Mouse (Mus musculus) cortical plate, adult 2 months (tissue): ENCODE measurements around the gene 2700081O15Rik. TPM values are rescaled to one million over a fixed set of nuclear protein-coding genes. Genes with fewer than 3 reads are reported as not detected.
A peak's percentile ranks its signal among the peaks of the same experiment; 100 is the strongest.

Experiments
- H3K27ac ChIP-seq: fragments of 200-500 bp; 2 replicates; pipeline ENCODE4 v1.5.1; 2012; ENCODE audit warnings: low read length, control low read depth, inconsistent platforms; ENCODE audit not compliant: insufficient read depth
- H3K4me1 ChIP-seq: fragments of 200-500 bp; 2 replicates; pipeline ENCODE4 v1.6.1; 2011; ENCODE audit warnings: low read length; ENCODE audit not compliant: control insufficient read depth, insufficient read depth
- H3K4me3 ChIP-seq: fragments of 200-500 bp; 2 replicates; pipeline ENCODE4 v1.5.1; 2011; ENCODE audit warnings: mild to moderate bottlenecking, low read length, control low read depth; ENCODE audit not compliant: insufficient read depth
- CTCF ChIP-seq: fragments of 200-500 bp; IDR thresholded peaks from 2 replicates; pipeline ENCODE4 v1.5.1; 2011; ENCODE audit warnings: mild to moderate bottlenecking, control low read depth, low read length; ENCODE audit not compliant: insufficient read depth; ENCODE audit errors: extremely low read depth
- POLR2A ChIP-seq: fragments of 200-500 bp; IDR thresholded peaks from 2 replicates; pipeline ENCODE4 v1.6.1; 2011; ENCODE audit warnings: mild to moderate bottlenecking, low read length, control low read depth; ENCODE audit not compliant: insufficient read depth; ENCODE audit errors: extremely low read depth
- polyA plus RNA-seq: library from polyadenylated mRNA; depleted of rRNA; stranded (reverse); fragments of >200 nt; gene quantifications from 2 replicates; pipeline ENCODE4 v1.2.3, GENCODE M21; 2012

2700081O15Rik gene
- polyA plus RNA-seq, 1 experiment: 26.7 TPM

DNA sequence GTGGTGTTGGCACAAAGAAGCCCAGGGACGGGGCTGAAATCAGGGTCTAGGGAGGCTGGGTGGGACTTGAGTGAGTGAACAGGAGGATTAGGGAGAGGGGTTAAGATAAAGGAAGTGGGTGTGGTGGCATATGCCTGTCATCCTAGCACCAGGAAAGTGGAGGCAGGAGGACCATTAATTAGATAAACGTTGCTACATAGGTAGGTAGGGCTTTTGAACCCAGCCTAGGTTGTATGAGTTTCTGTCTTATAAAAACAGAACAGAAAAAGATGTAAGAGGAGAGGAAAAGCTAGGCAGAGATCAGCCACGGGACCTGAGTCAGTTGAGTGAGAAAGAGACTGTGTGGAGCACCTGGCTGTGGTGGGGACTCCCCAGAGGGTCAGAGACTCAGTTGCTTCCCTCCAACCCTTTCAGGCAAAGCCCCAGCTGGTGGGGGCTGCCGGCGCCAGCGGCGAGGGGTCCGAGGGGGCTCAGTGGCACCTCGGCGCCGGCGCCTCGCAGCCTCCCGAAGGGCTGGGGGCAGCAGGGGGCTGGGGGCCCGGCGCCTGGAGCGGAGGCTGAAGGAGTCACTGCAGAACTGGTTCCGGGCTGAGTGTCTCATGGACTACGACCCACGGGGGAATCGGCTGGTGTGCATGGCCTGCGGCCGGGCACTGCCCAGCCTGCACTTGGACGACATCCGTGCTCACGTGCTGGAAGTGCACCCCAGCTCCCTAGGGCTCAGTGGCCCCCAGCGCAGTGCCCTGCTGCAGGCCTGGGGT is 3.6 kb downstream of the 2700081O15Rik start:
- Histone ChIP-seq H3K4me1 (peaks cover 3% of the 10 kb centered on the region), H3K27ac (no peak overlapping the region)

DNA sequence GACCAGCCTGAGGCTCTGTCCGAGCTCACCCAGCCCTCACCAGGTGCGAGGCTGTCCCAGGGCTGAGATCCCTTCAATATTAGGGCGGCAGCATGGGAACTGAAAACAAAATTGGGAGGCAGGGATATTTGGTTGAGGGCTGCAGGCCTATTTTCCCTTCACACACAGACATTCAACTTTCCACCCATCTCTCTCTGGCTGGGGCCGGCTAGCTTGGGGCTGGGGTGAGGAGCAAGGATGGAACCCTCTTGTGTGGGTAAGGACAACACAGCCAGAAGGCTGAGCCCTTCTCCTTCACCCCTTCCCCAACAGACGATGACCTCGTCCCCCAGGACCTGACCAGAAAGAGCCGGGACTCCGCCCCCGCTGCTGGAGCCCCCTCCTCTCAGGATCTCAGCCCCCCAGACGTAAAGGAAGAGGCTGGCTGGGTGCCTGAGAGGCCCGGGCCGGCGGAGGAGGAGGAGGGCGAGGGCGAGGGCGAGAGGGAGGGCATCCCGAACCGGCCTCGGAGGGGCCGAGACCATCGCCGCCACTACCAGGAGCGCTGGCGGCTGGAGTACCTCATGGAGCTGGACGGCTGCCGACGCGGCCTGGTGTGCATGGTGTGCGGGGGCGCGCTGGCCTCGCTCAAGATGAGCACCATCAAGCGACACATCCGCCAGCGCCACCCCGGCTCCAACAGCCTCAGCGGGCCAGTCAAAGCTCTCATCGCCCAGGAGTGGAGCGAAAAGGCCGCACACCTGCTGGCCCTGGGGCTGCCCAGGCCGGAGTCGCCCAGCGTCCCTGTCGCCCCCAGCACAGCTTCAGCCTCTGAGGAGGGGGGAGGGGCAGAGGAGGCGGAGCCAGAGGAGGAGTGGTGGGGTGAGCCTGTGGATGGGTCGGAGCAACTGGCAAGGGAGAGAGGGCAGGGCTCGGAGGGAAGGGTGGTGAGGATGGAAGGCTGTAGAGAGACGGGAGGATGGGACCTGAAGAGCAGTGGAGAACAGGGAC is 4.5 kb downstream of the 2700081O15Rik start:
- Histone ChIP-seq H3K4me3 (peak overlapping the region; percentile 26), H3K4me1 (peaks cover 3% of the 10 kb centered on the region), H3K27ac (no peak overlapping the region)
- no peak for TF ChIP-seq CTCF
- TF ChIP-seq POLR2A: peak; percentile 53; the same call in 1 of the 2 replicates

More for the DNA sequence above, 3.6 kb downstream of the 2700081O15Rik start:
- TF ChIP-seq CTCF (no peak), POLR2A (no peak)
- H3K4me3 ChIP-seq: no peak overlapping the region

DNA sequence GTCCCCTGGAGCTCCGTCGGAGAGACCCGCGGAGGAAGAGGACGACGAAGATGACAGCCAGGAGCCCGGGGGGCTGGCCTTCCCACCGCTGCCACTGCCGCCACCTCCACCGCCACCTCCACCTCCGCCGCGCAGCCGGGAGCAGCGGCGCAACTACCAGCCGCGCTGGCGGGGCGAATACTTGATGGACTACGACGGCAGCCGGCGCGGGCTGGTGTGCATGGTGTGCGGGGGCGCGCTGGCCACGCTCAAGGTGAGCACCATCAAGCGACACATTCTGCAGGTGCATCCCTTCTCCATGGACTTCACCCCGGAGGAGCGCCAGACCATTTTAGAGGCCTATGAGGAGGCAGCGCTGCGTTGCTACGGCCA is 5.2 kb downstream of the 2700081O15Rik start:
- H3K4me3 ChIP-seq: peak overlapping the region; percentile 26
- H3K4me1 ChIP-seq: peaks cover 3% of the 10 kb centered on the region
- no peak overlapping the region for H3K27ac ChIP-seq
- TF ChIP-seq POLR2A (no peak), CTCF (no peak)

DNA sequence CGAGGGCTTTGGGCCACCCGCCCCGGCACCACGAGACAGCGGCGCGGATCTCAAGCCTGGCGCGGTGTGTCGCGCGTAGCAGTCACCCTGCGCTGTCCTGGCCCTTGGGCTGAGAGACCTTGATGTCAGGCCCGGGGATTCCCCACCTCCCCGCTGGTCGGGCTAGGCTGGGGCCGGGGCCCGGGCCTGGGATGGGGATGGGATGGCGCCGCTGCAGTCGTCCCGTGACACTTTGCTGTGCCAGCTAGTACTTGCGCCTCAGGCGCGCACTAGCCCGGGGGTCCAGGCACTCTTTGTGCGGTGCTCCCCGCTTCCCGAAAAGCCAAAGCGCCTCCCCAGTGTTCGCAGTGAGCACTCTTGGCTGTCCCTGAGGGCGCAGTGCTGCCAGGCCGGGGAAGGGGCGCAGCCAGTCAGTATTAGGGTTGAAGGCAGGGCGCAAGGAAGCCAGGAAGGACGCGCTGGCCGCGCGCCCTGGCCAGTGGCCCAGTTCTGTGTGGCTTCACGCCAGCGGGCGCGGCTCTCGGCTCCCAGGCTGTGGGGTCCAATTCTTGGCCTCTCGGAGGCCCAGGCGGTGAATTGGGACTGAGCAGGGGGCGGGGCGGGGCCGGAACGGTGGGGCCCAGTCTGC is 5.7 kb downstream of the 2700081O15Rik start:
- no peak overlapping the region for H3K27ac ChIP-seq
- H3K4me1 ChIP-seq: peaks cover 3% of the 10 kb centered on the region
- TF ChIP-seq CTCF (no peak), POLR2A (no peak)
- H3K4me3 ChIP-seq: peak overlapping the region; percentile 26; the same call in 1 of the 2 replicates

DNA sequence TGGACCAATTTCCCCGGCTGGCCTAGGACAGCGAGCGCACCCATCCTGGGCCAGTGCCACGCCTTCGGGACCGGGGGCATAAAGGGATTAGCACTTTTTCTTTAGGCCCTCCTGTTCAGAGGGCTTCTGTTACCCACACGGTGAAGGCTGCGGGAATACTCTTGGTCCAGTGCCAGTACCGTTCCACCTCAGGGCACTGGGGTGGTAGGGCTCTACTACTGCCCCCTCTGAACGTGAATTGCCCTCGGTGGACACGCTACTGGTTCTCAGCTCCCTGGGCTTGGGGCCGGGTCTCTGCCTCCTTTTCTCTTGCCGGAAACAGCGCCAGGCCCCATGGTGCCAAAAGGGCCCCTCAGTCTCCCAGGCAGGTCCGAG is 6.2 kb downstream of the 2700081O15Rik start:
- no peak overlapping the region for H3K27ac ChIP-seq
- peaks cover 3% of the 10 kb centered on the region for H3K4me1 ChIP-seq

DNA sequence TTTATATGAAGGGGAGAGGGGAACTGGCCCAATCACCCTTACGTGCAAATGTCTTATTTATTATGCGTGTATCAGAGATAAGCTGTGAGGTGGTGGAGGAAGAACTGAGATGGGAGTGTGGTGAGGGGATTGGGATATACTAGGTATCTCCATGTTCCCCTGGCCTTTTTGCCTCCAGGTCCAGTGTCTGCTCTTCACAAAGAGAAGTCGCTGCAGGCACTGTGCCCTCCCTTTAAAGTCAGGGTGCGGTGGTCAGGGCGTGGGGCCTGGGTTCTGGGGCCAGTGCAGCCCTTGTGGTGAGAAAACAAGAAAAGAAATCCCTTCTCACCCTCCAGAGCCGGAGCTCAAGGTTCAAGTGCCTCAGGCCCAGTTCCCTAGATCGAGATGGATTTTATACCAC is 6.7 kb downstream of the 2700081O15Rik start:
- no peak overlapping the region for H3K4me3 ChIP-seq
- no peak overlapping the region for H3K27ac ChIP-seq
- TF ChIP-seq CTCF (no peak), POLR2A (0 out of 2 replicates have a peak, but pooled peaks have one; percentile 13)
- no peaks in the 10 kb centered on the region; the same call in 1 of the 2 replicates for H3K4me1 ChIP-seq

More for the DNA sequence above, 6.2 kb downstream of the 2700081O15Rik start:
- no peak for TF ChIP-seq POLR2A
- TF ChIP-seq CTCF: no peak
- H3K4me3 ChIP-seq: peak overlapping the region; percentile 4; the same call in 1 of the 2 replicates

DNA sequence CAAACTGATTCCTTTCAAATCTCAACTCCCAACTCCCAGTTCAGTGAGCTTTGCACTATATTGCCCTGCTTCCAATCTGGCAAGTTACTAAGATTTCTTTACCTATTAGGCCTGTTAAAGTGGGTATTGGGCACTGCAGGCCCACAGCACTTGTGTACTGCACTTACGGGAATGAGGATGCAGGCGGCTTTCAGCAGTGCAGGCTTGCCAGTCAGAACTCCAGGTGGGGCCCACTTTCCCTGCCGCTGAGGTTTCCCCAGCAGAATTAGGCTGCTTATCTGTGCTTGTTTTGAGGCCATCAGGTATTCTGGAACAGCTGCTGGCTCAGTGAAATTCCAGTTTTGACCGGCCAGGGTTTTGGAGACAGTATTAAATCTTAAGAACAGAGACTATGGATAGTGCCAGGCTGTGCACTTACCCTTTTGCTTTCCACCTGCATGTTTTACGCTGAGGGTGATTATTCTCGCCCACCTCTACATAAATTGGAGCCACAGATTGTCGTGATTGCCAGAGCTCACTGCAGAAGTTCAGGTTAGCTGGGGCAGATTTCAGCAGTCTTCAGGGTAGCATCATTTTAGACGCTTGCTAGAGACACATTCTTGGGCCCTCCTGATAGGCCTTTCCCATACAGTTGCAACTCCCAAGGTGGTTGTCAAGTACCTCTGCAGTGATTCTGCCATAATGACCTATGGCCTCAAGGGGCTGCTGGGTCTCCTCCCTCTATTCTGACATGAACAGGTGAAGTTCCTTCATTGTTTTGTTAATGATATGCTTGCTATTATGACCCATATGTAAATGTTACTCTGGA is 7.4 kb downstream of the 2700081O15Rik start:
- Histone ChIP-seq H3K4me1 (no peaks in the 10 kb centered on the region), H3K27ac (no peak overlapping the region)
- TF ChIP-seq CTCF (no peak), POLR2A (0 out of 2 replicates have a peak, but pooled peaks have one; percentile 32)

DNA sequence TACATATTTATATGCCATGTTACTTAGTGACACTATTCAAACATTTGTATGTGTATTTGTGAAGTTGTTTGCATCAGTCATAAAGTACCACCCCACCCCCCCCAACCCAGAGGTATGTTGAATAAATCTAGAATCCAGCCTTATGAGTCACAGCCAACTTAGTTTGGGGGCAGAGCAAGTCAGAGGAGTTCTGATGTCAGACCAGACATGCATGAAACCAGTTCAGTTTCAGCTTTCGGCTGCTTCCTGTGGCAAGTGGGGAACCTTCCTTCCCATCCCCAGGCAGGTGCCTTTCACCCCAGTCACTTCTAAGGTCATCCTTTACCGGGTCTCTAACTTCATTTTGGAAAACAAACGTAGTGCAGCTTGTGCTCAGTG is 8.0 kb downstream of the 2700081O15Rik start:
- H3K4me1 ChIP-seq: no peaks in the 10 kb centered on the region
- TF ChIP-seq POLR2A: no peak
- no peak for TF ChIP-seq CTCF
- no peak overlapping the region for H3K27ac ChIP-seq
- no peak overlapping the region for H3K4me3 ChIP-seq

More for the DNA sequence above, 7.4 kb downstream of the 2700081O15Rik start:
- H3K4me3 ChIP-seq: no peak overlapping the region
